Mouse (Mus musculus): ENCODE measurements around the gene Lamp2. TPM values are rescaled to one million over a fixed set of nuclear protein-coding genes. Genes with fewer than 3 reads are reported as not detected.

Lamp2 gene
- polyA plus RNA-seq, 1 experiment from 2014 or later = 153 TPM

- Histone ChIP-seq H3K4me2 (no peak overlapping the region), H3K36me3 (peaks cover 1% of the 10 kb centered on the region; the same call in 1 of the 2 replicates), H3K9me3 (no peaks in the 10 kb centered on the region), H3K27me3 (no peaks in the 10 kb centered on the region), H3K9ac (no peak overlapping the region), H3K27ac (no peak overlapping the region), H3K4me3 (peak overlapping the region; percentile 54; the same call in 1 of the 2 replicates), H3K4me1 (no peaks in the 10 kb centered on the region)
- no peak for ATAC-seq (ENCODE audit: insufficient number of reproducible peaks, low FRiP score, low TSS enrichment, low read depth)
- WGBS = 40% methylated on average over 3 of the region's 3 CpGs
Measured at GRCm38 (mm10) chrX:38456635-38457006, 367 bp upstream of the Lamp2 start.

GRCm38 (mm10) chrX:38455474-38455873 lies 780 bp downstream of the Lamp2 start:
- Histone ChIP-seq H3K9ac (peak overlapping the region; percentile 40; the same call in 1 of the 2 replicates), H3K9me3 (no peaks in the 10 kb centered on the region), H3K27ac (peak overlapping the region; percentile 80; the same call in 1 of the 2 replicates), H3K4me2 (peak overlapping the region; percentile 40), H3K4me3 (peak overlapping the region; percentile 54), H3K27me3 (no peaks in the 10 kb centered on the region), H3K4me1 (no peaks in the 10 kb centered on the region), H3K36me3 (peaks cover 8% of the 10 kb centered on the region; the same call in 1 of the 2 replicates)
- no peak for ATAC-seq (ENCODE audit: insufficient number of reproducible peaks, low FRiP score, low TSS enrichment, low read depth)
- WGBS = 18% methylated on average over 7 of the region's 7 CpGs

- peak overlapping the region; percentile 40 for H3K4me2 ChIP-seq
- H3K9ac ChIP-seq = no peak overlapping the region
- peaks cover 11% of the 10 kb centered on the region for H3K36me3 ChIP-seq
- no peaks in the 10 kb centered on the region for H3K27me3 ChIP-seq
- 33% methylated on average over 2 of the region's 2 CpGs for WGBS
- no peak for ATAC-seq (ENCODE audit: insufficient number of reproducible peaks, low FRiP score, low TSS enrichment, low read depth)
- H3K4me3 ChIP-seq = peak overlapping the region; percentile 54
- H3K4me1 ChIP-seq = no peaks in the 10 kb centered on the region
- H3K27ac ChIP-seq = no peak overlapping the region
- no peaks in the 10 kb centered on the region for H3K9me3 ChIP-seq
Measured at GRCm38 (mm10) chrX:38454900-38455299, 1.4 kb downstream of the Lamp2 start.

GRCm38 (mm10) chrX:38453924-38454323 lies 2.3 kb downstream of the Lamp2 start:
- Histone ChIP-seq H3K36me3 (peaks cover 13% of the 10 kb centered on the region), H3K9ac (no peak overlapping the region), H3K9me3 (no peaks in the 10 kb centered on the region), H3K27ac (no peak overlapping the region), H3K4me1 (no peaks in the 10 kb centered on the region), H3K4me2 (no peak overlapping the region), H3K4me3 (no peak overlapping the region), H3K27me3 (no peaks in the 10 kb centered on the region)
- ATAC-seq (ENCODE audit: insufficient number of reproducible peaks, low FRiP score, low TSS enrichment, low read depth) = no peak
- WGBS = 88% methylated on average over 5 of the region's 5 CpGs

- no peak for ATAC-seq (ENCODE audit: insufficient number of reproducible peaks, low FRiP score, low TSS enrichment, low read depth)
- no peak overlapping the region for H3K9ac ChIP-seq
- H3K27me3 ChIP-seq = no peaks in the 10 kb centered on the region
- no peak overlapping the region for H3K27ac ChIP-seq
- no peaks in the 10 kb centered on the region for H3K9me3 ChIP-seq
- no peak overlapping the region for H3K4me3 ChIP-seq
- peaks cover 13% of the 10 kb centered on the region for H3K36me3 ChIP-seq
- WGBS = 68% methylated on average over 6 of the region's 6 CpGs
- no peak overlapping the region for H3K4me2 ChIP-seq
- H3K4me1 ChIP-seq = no peaks in the 10 kb centered on the region
Measured at GRCm38 (mm10) chrX:38450476-38450875, 5.8 kb downstream of the Lamp2 start.

GRCm38 (mm10) chrX:38445705-38446104 lies 10.5 kb downstream of the Lamp2 start:
- ATAC-seq (ENCODE audit: insufficient number of reproducible peaks, low FRiP score, low TSS enrichment, low read depth) = no peak

GRCm38 (mm10) chrX:38442425-38442824 lies 13.8 kb downstream of the Lamp2 start:
- H3K27ac ChIP-seq = no peak overlapping the region
- 89% methylated on average over 1 of the region's 1 CpGs for WGBS

More at GRCm38 (mm10) chrX:38445705-38446104, 10.5 kb downstream of the Lamp2 start:
- Histone ChIP-seq H3K27ac (no peak overlapping the region), H3K4me1 (no peaks in the 10 kb centered on the region), H3K9ac (no peak overlapping the region), H3K36me3 (peaks cover 5% of the 10 kb centered on the region; the same call in 1 of the 2 replicates), H3K27me3 (no peaks in the 10 kb centered on the region), H3K4me3 (no peak overlapping the region), H3K9me3 (no peaks in the 10 kb centered on the region), H3K4me2 (no peak overlapping the region)
- 64% methylated on average over 1 of the region's 1 CpGs for WGBS

GRCm38 (mm10) chrX:38439629-38440028 lies 16.6 kb downstream of the Lamp2 start:
- 69% methylated on average over 2 of the region's 2 CpGs for WGBS
- Histone ChIP-seq H3K9ac (no peak overlapping the region), H3K9me3 (no peaks in the 10 kb centered on the region), H3K27ac (no peak overlapping the region), H3K27me3 (no peaks in the 10 kb centered on the region), H3K36me3 (0 out of 2 replicates have a peak, but pooled peaks cover 2% of the 10 kb centered on the region), H3K4me2 (no peak overlapping the region), H3K4me1 (no peaks in the 10 kb centered on the region), H3K4me3 (no peak overlapping the region)
- no peak for ATAC-seq (ENCODE audit: insufficient number of reproducible peaks, low FRiP score, low TSS enrichment, low read depth)

More at GRCm38 (mm10) chrX:38442425-38442824, 13.8 kb downstream of the Lamp2 start:
- no peak for ATAC-seq (ENCODE audit: insufficient number of reproducible peaks, low FRiP score, low TSS enrichment, low read depth)
- H3K9me3 ChIP-seq = no peaks in the 10 kb centered on the region
- 0 out of 2 replicates have a peak, but pooled peaks cover 2% of the 10 kb centered on the region for H3K36me3 ChIP-seq
- no peak overlapping the region for H3K4me3 ChIP-seq
- no peak overlapping the region for H3K9ac ChIP-seq
- no peaks in the 10 kb centered on the region for H3K4me1 ChIP-seq
- H3K4me2 ChIP-seq = no peak overlapping the region
- no peaks in the 10 kb centered on the region for H3K27me3 ChIP-seq

- H3K9ac ChIP-seq = no peak overlapping the region
- ATAC-seq (ENCODE audit: insufficient number of reproducible peaks, low FRiP score, low TSS enrichment, low read depth) = no peak
- no peaks in the 10 kb centered on the region for H3K9me3 ChIP-seq
Measured at GRCm38 (mm10) chrX:38438147-38438791, 18.0 kb downstream of the Lamp2 start.

GRCm38 (mm10) chrX:38429455-38429854 lies 26.8 kb downstream of the Lamp2 start:
- Histone ChIP-seq H3K4me3 (no peak overlapping the region), H3K4me1 (no peaks in the 10 kb centered on the region), H3K27ac (no peak overlapping the region), H3K9me3 (no peaks in the 10 kb centered on the region), H3K9ac (no peak overlapping the region), H3K4me2 (no peak overlapping the region), H3K27me3 (no peaks in the 10 kb centered on the region), H3K36me3 (peaks cover 14% of the 10 kb centered on the region)
- no peak for ATAC-seq (ENCODE audit: insufficient number of reproducible peaks, low FRiP score, low TSS enrichment, low read depth)
- WGBS = 86% methylated on average over 4 of the region's 4 CpGs

More at GRCm38 (mm10) chrX:38438147-38438791, 18.0 kb downstream of the Lamp2 start:
- Histone ChIP-seq H3K27ac (no peak overlapping the region), H3K4me3 (no peak overlapping the region), H3K36me3 (0 out of 2 replicates have a peak, but pooled peaks cover 2% of the 10 kb centered on the region), H3K27me3 (no peaks in the 10 kb centered on the region), H3K4me2 (no peak overlapping the region), H3K4me1 (no peaks in the 10 kb centered on the region)
- WGBS = 39% methylated on average over 7 of the region's 7 CpGs

GRCm38 (mm10) chrX:38428818-38429440 lies 27.3 kb downstream of the Lamp2 start:
- Histone ChIP-seq H3K27ac (no peak overlapping the region), H3K27me3 (no peaks in the 10 kb centered on the region), H3K4me1 (no peaks in the 10 kb centered on the region), H3K4me3 (no peak overlapping the region), H3K4me2 (no peak overlapping the region), H3K36me3 (peaks cover 14% of the 10 kb centered on the region), H3K9me3 (no peaks in the 10 kb centered on the region), H3K9ac (no peak overlapping the region)
- no peak for ATAC-seq (ENCODE audit: insufficient number of reproducible peaks, low FRiP score, low TSS enrichment, low read depth)
- 85% methylated on average over 3 of the region's 3 CpGs for WGBS

- Histone ChIP-seq H3K36me3 (peaks cover 14% of the 10 kb centered on the region), H3K9ac (no peak overlapping the region), H3K4me1 (no peaks in the 10 kb centered on the region), H3K4me2 (no peak overlapping the region), H3K9me3 (no peaks in the 10 kb centered on the region), H3K4me3 (no peak overlapping the region), H3K27me3 (no peaks in the 10 kb centered on the region), H3K27ac (no peak overlapping the region)
- ATAC-seq (ENCODE audit: insufficient number of reproducible peaks, low FRiP score, low TSS enrichment, low read depth) = no peak
- 75% methylated on average over 1 of the region's 1 CpGs for WGBS
Measured at GRCm38 (mm10) chrX:38426043-38426442, 30.2 kb downstream of the Lamp2 start.

Data from limb, embryonic 15.5 days (tissue).